Mouse (Mus musculus): ENCODE data around the gene Pdzk1.

Pdzk1 gene

DNA sequence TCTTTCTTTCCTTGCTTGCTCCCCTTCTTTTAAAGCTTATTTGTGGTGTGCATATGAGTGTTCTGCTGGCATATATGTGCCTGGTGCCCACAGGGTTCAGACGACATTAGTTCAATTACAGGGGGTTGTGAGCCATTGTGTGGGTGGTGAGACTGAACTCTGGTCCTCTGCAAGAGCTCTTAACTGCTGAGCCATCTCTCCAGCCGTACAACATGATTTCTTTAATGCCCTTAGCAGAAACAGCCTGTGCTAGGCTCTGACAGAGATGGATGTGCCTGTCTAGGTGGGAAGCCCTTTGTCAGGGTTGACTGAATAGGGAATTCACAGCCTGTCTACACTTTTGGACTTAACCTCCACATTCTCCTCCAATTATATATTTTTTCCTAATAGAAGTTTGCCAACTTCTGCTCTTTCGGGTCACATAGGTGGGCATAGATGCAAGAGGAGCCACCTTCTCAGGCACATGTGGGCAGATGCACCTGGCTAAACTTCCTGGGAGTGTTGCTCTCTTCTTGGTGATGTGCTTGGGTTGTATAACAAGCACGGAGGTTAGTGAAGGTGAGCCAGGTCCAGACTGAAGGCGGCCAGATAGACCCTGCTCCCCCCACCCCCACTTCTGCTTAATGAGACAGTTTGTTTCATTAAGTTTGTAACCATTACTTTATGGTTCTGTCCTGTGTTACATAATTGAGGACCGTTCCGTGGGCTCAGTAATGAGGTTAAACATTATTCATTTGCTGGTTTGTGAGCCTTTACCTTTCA is 5.7 kb downstream of the Pdzk1 start:
- in situ Hi-C loops (cut with MboI, MseI): no loop called here

DNA sequence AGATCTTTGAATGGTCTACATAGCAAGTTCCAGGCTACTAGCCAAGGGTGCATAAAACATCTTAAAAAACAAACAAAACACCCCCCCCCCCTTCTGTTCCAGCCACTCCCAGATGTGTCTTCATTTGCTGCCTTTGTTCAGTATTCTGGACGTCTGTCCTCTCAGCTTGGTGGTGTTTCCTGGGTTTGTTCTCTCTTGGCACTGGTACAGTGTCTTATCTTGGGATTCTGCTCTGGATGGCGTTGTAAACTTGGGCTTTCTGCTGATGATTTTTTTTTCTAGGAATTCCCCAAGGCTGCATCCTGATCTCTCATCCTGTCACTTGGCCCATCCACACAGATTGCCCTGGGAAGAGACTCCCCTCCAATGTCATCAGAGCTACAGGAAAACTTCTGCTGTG is 7.3 kb downstream of the Pdzk1 start:
- in situ Hi-C loops (cut with MboI, MseI): no loop called here

DNA sequence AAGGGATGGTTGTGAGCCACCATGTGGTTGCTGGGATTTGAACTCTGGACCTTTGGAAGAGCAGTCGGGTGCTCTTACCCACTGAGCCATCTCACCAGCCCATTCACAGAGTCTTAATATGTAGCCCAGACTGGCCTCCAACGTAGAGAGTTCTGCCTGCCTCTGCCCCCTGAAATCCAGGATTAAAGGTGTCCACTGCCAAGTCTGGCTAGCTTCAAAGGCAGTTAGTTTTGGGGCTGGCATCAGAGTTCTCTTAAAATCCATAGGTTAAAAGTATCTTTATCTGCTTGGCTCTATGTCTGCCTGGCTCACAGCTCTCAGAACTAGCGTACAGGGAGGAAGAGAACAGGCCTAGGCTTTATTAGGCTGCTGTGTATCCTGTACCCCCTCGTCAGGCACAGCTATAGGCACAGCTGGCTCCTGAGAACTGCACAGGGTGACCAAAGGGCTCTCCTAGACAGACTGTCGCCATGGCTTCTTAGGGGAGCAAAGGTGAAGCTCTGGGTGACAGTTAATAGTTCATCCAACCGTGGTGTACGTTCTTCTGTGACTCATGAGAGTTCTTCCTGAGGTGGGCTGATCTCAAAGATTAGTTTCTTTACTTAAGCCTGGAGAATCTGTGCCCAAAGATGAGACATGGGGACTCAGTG is 10.0 kb downstream of the Pdzk1 start:
- in situ Hi-C loops (cut with MboI, MseI): no loop called here

GRCm38 (mm10) chr3:96845191-96845590 is 16.1 kb downstream of the Pdzk1 start:
- in situ Hi-C loops (cut with MboI, MseI): no loop called here

GRCm38 (mm10) chr3:96845806-96846205 is 16.7 kb downstream of the Pdzk1 start:
- in situ Hi-C loops (cut with MboI, MseI): no loop called here

- in situ Hi-C loops (cut with MboI, MseI): no loop called here
Measured at GRCm38 (mm10) chr3:96846985-96847384, 17.9 kb downstream of the Pdzk1 start.

DNA sequence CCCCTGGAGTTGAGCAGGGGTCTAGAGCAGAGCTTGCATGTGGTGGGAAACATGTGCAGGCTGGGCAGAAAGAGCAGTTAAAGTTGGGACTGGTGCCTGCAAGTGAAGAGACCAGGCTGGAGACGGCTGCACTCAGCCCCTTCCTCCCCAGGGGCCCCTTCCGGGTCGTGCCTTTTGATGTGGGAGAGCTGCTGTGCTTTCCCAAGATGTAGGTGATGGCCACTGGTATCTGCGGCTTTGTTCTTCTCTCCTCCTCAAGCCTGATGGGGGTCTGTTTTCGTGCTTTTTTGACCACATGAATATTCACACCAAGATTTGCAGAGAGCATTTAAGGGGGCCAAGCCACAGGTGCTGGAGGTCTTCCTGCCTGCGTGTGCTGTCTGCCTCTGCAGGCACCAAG is 18.6 kb downstream of the Pdzk1 start:
- in situ Hi-C loops (cut with MboI, MseI): no loop called here

- in situ Hi-C loops (cut with MboI, MseI): no loop called here
Measured at GRCm38 (mm10) chr3:96848470-96848869, 19.4 kb downstream of the Pdzk1 start.

DNA sequence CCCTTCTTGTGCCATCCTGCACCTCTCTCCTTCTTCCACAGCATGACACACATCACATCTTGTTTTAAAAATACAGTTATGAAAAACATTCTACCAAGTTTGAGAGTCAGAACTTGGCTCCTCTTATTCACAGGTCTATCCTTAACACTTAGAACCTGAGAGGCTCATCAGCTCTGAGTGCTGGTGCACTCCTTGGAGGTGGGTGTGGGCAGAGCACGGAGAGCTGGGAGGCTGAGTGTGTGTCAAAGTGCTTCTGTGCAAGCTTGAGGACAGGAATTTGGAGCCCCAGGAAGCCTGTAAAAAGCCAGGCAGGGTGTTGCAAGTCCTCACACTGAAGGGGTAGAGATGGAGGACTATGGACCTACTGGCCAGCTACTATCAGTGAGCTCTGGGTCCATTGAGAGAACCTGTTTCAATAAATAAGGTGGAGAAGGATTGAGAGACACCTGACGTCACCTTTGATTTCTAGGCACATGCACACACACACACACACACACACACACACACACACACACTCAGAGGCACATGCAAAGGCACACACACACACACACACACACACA is 20.2 kb downstream of the Pdzk1 start:
- in situ Hi-C loops (cut with MboI, MseI): no loop called here

DNA sequence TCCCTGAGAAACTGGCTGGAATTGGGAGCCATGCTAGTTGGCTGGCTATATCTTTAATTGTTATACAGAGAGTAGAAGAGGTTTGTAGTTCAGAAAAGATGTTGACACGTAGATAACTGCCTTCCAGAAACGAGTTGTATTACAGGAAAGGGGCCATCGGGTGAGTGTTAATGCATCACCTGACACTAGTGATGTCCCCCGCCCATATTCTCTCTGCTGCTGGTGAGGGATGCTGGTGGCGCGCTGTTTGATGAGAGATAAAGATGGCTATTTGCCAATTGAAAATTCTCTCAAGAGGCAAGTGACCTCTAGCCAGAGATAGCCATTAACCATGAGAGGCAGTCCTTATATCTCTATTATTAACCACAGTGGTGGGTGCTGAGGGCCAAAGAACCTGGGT is 23.5 kb downstream of the Pdzk1 start:
- in situ Hi-C loops (cut with MboI, MseI): no loop called here

GRCm38 (mm10) chr3:96854376-96854775 is 25.3 kb downstream of the Pdzk1 start:
- in situ Hi-C loops (cut with MboI, MseI): no loop called here

DNA sequence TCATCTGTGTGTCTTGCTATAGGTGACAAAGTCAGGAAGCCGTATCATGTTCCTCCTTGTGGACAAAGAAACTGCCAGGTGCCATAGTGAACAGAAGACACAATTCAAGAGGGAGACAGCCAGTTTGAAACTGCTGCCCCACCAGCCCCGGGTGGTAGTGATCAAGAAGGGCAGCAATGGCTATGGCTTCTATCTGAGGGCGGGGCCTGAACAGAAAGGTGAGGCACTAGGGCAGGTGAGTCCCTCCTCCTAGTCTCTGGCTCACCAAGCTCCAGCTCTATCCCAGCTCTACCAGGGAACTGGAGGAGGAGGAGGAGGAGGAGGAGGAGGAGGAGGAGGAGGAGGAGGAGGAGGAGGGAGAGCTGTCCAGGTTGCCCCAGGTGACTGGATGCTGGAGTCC is 26.7 kb downstream of the Pdzk1 start:
- in situ Hi-C loops (cut with MboI, MseI): no loop called here

DNA sequence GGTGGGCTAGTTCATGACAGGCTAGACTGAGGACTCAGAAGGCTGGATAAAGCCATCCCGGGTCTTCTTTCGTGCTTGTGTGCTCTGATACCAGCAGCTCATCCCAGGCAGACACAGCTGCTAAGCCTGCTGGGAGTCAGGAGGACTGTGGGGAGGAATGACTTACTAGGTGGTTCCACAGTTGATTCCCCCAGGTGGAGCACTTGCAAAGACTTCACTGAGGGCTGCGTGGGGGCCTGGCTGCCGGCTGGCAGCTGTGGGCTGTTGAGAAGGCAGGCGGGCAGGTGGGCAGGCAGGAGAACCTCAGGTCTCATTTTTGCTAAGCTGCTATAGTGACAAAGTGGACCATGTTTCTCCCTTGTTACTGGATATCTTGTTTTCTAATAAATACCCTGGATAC is 31.4 kb downstream of the Pdzk1 start:
- in situ Hi-C loops (cut with MboI, MseI): no loop called here

- in situ Hi-C loops (cut with MboI, MseI): no loop called here
Measured at GRCm38 (mm10) chr3:96867863-96868262, 38.8 kb downstream of the Pdzk1 start.

DNA sequence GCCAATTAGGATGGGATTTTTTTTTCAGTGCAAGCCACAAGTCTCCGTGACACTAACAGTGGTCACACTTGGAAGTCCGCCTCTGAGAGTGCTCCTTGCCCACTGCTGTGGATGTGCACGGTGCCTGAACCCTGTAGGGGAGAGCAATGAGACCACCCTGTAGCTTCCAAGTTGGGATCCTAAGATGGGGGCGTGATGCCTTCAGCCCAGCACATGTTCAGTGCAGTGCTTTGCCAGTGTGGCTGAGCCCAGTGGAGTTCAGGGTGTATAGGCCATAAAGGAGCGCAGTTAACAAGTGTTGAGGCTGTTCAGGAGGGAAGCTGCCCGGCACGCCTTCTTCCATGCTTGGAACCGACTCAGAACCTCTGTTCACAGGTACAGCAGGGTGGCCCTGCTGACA is 39.5 kb downstream of the Pdzk1 start:
- in situ Hi-C loops (cut with MboI, MseI): no loop called here

GRCm38 (mm10) chr3:96869091-96869490 is 40.0 kb downstream of the Pdzk1 start:
- in situ Hi-C loops (cut with MboI, MseI): no loop called here

GRCm38 (mm10) chr3:96870270-96870669 is 41.2 kb downstream of the Pdzk1 start:
- in situ Hi-C loops (cut with MboI, MseI): no loop called here

DNA sequence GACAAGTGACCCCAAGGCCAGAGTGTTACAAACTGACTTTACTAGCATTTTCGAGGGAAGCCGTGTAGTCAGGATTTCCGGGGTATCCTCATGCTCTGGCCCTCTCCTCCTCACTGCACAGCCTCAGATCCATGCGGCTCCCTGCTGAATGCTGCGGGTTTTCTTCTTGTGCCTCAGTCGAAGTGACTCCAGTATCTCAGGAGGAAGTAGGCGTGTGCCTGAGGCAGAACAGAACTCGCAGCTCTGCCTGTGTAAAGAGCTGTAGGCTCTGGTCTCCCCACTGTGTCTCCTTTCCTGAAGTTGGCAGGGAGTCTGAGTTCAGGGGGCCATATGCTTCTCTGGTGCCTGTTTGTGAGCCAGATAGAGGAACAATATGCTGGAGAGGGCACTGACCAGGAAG is 42.0 kb downstream of the Pdzk1 start:
- in situ Hi-C loops (cut with MboI, MseI): no loop called here

DNA sequence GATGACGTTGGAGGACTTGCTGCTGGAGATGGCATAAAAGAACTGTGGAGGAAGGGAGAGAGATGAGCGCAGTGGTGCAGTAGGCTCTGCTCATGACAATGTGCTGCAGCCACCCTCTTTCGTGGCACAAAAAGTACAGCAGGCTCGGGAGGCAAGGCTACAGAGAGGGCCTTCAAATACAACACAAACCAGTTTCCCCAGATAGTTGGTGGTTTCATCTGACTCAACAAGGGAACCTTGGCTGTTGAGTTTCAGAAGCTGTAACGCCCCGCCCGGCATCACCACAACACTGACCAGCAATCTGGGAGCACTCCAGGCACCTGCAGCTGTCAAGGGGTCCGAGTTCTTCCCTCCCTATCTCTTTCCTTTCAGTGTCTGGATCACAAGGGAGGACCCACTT is 43.4 kb downstream of the Pdzk1 start:
- in situ Hi-C loops (cut with MboI, MseI): no loop called here

- in situ Hi-C loops (cut with MboI, MseI): no loop called here
Measured at GRCm38 (mm10) chr3:96874808-96875571, 45.9 kb downstream of the Pdzk1 start.

- in situ Hi-C loops (cut with MboI, MseI): no loop called here
Measured at GRCm38 (mm10) chr3:96879536-96879935, 50.5 kb downstream of the Pdzk1 start.

DNA sequence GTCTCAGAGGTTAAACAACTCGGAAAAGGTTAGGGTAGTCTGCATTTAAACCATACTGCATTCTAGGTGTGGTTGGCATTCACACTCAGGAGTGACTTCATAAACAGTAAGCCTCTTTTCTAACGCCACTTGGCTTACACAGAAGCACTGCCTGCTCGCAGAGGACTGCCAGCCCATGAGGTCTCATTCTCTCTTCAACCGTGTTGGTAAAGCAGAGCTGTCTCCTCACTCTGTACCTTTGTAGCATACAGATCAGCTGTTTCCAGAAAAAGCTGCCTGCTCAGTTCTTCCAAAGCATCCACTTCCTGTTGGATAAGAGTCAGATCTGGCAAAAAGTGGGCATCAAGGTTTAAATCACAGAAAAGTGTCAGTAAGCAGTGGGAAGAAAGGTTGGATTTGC is 51.3 kb downstream of the Pdzk1 start:
- in situ Hi-C loops (cut with MboI, MseI): no loop called here
